Mouse (Mus musculus): ENCODE results near the gene Olfr549.

The Olfr549 gene

DNA sequence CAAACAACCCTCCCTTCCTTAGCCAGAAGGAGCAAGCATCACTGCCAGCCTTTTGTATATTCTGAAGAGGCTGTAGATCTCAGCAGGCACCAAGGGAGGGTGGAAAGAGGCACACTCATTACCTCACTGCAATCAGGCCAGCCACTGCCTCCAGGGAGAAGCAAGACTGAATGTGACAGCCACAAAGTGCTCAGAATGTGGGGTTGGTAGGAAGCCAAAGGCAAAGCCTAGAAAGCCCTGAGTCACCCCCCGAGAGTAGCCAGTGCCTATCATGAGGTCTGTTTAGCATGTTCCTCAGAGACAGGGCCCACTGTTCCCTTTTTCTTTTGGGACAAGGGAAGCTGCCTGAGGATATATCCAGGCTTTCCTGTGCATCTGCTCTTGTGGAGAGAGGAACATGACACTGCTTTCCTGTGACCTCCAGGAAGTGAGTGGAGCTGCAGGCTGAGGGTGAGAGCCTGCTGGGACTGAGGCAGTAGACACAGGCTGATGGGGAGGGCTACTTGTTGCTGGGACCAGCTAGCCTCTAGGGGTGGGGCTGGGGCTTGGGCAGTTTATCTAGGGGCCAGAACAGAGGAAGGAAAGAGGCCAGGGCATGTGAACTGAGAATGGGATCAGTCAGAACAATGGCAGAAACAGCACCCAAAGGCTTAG, 47.8 kb downstream of the Olfr549 start, which contains the start of gene Olfr552:
Olfr552 (plus strand) TSS at position 393 of the 654 bp plus-strand sequence.
- no peak for DNase-seq (ENCODE audit: low spot score)
